Mouse (Mus musculus): Measurements from ENCODE around the gene Gm20715.
"Not testable (repeated sequence)": the region's sequence is repeated elsewhere in the genome, so short reads cannot be mapped to it uniquely, and the experiment has no call there.

Gene Gm20715

DNA sequence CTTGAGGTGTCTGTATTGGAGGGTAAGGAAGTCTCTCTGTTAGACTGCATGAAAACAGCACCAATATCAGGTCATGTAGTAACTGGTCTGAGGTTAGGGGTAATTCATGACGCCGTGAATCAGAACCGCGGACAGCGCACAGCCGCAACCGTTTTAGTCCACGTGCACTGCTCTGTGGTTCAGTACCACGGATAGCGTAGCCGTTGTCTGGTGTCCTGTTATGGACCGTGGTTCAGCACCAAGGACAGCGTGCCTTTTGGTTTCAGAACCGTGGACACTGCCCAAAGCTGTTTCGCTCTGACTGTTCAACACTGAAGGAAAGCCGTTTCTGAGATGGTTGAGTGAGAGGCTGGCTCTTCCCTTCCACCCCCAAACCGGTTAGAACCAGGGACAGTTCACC, at the start of gene Gm20715:
Gene Gm20715, plus strand, starts transcription at position 235 of the 400 bp plus-strand sequence.
- peak; percentile 88 to 96 for DNase-seq

DNA sequence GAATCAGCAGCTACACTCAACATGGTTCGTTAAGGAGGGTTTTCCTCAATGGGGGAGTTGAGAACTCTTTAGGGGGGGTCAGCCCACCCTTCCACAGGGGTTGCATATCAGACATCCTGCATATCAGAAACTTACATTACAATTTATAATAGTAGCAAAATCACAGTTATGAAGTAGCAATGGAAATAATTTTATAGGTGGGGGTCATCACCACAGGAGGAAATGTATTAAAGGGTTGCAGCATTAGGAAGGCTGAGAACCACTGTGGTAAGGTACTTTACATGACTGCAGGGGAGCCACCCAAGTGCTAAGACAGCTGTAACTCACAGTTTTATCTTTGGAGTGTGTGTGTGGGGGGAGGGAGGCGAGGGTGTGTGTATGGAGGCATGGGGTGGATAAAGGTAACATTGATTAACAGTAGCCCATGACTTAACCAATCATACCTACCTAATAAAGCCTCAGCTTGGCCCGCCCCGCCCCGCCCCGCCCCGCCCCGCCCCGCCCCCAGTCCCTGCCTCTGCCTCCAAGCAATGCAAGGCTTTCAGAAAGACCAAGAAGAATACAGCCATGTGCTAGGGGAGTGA, 49.5 kb upstream of the Gm20715 start:
- no peak for DNase-seq

DNA sequence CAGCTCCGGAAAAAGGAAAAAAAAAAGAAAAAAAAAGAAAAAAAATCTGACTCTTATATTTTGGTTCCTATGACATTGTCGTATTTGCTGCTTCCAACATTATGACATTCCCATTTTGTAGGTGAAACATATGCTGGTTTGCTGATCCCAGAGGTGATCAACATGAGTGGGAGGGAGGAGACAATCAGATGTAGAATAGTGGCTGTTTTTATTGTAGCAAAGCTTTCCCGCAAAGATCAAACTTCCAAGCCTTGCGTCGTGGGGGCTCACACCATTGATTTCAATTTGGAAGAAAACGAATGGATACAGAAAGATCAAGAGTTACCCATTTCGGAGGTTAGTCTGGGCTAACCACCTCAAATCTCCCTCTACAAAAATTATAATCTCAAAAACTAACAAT, 48.3 kb upstream of the Gm20715 start:
- DNase-seq = no peak

DNA sequence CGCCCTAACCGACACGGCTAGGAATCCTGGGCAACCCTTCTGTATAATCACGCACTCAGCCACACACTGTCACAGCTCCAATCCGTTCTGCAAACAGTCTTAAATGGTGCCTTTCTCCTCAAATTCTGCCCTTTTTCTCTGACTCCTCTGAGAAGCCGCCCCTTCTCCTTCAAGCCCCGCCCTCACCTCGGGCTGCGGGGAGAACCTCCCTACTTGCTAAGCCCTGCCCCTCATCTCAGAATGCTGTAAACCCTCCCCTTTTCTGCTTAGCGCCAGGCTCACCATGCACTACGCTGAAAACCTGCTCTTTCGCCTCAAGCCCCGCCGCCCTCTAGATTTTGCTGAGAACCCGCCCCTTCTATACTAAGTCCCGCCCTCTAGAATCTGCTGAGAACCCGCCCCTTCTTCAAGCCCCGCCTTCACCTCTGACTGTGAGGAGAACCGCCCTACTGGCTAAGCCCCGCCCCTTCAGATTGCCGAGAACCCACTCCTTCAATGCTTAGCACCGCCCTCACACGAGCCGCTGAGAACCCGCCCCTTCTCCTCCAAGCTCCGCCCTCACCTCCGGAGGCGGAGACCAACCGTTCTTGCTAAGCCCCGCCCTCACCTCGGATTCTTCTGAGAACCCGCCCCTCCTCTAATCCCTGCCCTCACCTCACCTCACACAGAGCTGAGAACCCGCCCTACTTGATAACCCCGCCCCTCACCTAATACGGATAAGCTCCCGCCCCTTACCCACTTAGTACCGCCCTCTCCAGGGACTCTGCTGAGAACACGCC, 47.6 kb upstream of the Gm20715 start:
- peak; percentile 99 for DNase-seq

DNA sequence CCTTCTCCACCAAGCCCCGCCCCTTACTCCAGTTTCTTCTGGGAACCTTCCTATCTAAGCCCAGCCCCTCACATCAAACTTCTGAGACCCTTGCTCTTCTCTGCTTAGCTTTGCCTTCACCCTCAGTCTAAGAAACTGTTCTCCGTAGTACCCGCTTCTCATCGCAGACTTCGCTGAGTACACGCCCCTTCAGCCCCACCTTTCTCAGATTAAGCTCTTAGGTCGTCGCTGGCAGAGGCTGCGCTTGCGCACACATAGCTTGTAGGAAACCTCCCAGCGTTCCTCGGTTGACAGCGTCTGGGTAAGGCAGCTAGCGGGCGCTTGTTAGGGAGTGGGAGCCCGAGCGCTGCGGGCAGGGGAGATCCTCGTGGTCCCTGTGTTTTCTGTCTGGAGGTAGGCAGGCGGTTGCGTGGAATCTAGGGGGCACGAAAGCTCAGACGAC, 47.0 kb upstream of the Gm20715 start, which contains the start of gene Zfp78:
Gene Zfp78, plus strand, starts transcription at position 234 of the 442 bp plus-strand sequence.
- no peak for DNase-seq

DNA sequence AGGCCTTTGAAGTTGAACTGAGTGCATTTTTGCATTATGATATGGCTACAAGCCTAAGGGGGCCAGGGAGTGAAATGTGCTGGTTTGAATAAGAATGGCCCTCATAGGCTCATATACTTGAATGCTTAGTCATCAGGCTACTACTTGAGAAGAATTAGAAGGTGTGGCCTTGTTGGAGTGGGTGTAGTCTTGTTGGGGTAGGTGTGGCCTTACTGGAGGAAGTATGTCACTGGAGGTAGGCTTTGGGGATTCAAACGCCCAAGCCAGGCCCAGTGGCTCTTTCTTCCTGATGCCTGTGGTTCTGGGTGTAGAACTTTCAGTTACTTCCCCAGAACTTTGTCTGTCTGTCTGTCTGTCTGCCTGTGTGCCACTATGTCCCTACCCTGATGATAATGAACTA, 45.3 kb upstream of the Gm20715 start:
- no peak for DNase-seq

DNA sequence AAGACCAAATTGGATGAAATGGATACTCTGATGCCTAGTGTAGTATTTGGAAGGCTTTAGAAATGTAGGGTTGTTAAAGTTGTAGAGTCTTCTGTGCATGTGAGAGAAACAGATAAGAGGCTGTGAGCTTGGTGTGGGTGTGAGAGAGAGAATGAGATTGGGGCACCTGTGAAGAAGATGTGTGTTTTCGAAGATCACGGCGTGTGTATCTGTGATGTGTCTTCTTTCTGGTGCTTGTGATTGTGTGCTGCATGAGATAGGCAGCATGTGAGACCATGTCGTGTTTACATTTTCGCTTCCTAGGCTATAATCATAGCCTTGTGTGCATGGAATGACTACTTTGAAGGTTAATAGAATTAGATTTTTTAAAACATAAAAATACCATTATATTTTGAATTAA, 42.9 kb upstream of the Gm20715 start:
- DNase-seq = no peak

DNA sequence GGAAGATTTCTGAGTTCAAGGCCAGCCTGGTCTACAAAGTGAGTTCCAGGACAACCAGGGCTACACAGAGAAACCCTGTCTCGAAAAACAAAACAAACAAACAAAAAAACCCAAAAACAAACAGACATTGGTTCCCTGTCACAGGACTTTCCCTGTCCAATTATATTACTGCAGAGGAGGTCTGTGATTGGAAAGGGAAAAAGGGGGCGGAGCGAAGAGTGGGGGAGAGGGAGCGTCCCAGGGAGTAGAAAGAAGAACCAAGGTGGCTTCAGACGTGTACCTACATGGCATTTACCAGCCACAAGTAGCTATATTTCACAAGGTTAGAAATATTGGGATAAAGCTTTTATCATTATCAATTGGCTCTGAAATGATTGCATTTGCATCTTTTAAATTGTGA, 41.9 kb upstream of the Gm20715 start:
- DNase-seq = not testable (repeated sequence)

DNA sequence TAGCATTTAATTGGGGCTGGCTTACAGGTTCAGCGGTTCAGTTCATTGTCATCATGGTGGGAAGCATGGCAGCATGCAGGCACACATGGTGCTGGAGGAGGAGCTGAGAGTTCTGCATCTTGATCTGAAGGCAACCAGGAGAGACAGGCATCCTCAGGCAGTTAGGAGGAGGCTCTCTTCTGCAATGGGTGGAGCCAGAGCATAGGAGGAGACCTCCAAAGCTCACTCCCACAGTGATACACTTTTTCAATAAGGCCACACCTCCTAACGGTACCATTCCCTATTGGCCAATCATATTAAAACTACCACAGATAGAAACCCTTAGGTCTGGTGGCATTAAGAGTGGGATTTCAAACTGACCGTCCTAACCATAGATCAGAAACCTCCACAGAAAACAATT, 40.6 kb upstream of the Gm20715 start:
- no peak for DNase-seq

DNA sequence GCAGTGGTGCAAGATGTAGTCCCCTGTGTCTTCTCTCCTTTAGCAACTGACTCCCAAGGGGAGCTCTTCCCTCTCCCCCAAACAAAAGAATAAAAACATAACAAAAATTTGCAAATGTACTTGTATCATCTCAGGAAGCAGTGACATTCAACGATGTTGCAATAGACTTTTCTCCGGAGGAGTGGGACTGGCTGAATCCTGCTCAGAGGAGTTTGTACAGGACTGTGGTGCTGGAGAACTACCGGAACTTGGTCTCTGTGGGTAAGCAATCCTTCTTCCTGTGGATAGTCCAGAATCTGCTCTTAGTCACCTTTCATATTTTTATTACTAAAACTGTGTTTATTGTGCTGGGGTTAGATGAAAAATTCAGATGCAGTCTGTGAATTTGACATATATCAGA, 37.1 kb upstream of the Gm20715 start:
- DNase-seq = no peak

DNA sequence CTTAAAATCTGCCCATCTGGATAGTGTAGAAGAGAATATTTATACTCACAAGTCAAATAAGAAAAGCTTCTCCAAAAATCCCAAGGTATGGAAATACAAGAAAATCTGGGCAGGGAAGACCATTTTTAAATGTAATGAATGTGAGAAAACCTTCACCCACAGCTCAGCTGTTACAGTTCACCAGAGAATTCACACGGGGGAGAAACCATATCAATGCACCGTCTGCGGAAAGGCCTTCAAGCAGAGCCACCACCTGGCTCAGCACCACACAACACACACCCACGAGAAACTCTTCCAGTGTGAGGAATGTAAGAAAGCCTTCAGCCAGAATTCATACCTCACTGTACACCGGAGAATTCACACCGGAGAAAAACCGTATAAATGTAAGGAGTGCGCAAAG, 31.6 kb upstream of the Gm20715 start:
- no peak for DNase-seq

DNA sequence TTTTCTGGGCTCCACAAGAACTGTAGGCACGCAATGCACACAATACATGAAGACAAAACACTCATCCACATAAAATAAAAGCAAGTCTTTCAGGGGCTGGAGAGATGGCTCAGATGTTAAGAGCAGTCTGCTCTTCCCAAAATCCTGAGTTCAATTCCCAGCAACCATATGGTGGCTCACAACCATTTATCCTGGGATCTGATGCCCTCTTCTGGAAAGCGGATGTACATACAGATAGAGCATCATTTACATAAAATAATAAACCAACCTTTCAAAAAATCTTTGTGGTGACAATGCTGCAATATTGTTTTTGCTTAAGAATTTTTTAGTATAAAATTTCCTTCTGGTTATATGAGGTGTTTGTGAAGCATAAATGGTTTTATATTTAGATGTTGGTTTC, 28.6 kb upstream of the Gm20715 start:
- no peak for DNase-seq

DNA sequence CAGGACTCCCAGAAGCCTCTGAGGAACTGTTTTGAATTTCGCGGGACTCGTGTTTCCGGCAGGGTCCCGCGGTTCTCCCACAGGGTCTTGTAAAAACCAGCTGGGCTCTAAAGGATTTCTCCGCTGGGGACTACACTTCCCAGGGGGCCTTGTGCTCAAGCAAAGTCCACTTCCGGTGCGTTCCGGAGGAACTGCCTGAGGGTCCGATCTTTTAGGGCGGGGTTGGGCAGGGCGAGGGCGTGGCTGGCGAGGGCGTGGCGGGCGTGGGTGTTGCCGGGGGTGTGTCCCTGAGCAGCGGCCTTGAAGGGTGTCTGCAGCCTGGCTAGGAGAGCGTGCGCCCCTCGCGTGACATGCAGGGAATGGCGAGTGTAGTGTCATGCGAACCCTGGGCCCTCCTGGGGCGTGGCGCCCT, 27.0 kb upstream of the Gm20715 start, which contains the start of gene Zfp28:
Gene Zfp28, plus strand, starts transcription at position 252 of the 412 bp plus-strand sequence.
- DNase-seq = peak; percentile 94 to 95

DNA sequence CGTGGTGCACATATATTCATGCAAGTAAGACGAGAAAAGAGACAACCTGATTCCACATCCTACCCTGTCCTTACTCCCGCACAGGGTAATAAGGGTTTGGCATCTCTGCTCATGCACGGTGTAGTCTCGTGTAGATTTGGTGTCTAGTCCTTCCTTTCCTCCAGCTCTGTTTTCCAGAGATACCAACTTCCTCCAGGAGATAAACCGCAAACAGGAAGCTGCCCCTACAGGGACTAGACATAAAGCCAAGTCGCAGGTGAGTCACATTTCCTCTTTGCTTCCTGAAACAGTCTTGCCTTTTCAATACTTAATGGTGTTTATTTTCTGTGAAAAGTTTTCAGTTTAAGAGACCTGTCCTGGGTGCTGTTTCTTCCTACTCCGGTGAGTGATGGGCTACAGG, 26.1 kb upstream of the Gm20715 start:
- DNase-seq = no peak

DNA sequence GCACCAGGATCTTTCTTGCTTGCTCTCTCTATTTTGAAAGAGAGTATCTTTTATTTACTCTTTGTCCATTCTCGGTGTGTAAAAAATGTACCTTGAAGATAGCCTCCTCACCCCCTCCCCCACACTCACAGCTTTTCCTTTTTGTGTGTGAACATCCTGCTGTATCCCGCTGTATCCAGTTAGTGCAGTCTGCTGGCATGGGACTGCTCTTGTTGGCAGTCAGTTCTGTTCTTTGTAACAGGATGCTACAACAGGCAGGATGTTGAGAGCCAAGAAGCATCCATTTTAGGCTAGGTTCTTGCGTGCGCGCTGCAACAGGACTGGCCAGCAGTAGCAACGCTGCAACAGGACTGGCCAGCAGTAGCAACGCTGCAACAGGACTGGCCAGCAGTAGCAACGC, 23.1 kb upstream of the Gm20715 start:
- DNase-seq = no peak

DNA sequence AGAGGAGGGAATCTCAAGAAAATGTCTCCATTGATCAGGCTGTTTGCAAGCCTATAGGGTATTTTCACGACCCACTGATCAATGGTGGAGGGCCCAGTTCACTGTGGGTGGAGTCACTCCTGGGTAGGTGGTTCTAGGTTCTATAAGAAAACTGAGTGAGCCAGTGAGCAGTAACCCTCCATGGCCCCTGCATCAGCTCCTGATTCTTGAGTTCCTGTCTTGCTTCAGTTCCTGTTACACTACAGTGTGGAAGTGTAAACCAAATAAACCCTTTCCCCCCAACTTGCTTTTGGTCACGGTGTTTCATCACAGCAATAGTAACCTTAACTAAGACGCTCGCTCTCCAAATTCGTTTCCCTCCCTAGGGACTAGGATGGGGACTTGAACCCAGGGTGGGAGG, 21.1 kb upstream of the Gm20715 start:
- no peak for DNase-seq

DNA sequence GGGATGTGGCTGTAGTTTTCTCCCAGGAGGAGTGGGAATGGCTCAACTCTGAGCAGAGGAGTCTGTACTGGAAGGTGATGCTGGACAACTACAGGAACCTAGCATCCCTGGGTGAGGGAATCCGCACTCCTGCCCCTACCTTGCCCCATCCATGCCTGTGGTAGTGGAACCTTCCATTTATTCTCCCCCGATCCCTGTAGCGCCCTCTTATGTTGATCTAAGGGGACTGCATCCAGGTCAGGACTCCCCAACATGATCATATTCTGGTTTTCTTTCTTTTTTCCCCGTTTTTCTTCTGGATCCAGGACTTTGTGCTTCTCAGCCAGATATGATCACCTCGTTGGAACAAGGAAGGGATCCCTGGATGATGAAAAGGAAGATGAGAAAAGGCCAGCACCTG, 20.6 kb upstream of the Gm20715 start:
- DNase-seq = no peak

DNA sequence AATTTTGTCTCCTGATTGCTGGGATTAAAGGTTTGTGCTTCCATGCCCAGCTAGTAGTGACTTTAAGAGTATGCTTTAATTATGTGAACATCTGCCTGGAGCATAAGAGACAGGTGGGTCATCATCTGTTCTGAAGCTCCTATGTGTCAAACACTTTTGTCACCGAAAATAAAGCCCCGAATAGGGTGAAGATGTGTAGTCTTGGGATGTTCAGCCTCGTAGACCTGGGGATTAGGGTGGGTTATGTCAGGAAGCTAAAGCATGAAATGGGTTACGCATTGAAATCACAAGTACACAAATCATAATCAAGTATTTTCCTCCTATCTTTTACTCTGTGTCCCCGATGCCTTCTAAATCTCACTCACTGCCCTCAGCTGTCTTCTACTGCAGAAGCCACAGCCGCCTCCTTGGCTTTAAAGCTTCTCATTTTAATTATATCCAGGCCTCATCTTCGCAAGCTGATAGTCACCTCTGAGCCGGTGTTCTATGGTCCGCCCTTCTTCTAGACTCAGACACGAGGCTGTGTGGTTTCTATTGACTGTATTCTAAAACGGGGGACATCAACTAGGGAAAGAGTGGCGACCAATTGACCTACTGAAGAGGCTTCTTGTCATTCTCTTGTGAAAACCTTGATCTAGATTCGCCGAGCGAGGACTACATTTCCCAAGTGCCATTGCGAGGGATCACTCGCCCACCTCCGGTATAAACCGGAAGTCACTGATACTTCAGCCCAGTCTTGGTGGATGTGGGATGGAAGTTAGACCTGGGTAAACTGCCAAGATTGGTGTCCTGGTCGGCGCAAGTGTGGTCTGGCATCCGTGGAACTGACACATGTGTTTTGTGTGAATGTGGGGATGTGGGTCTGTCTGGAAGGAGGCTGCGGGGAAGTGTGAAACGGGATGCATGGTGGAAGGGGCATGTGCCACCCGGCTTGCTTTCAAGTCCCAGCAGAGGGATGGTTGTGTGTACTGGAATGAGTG, 11.8 kb upstream of the Gm20715 start, which contains the start of gene Smim17:
Gene Smim17, plus strand, starts transcription at position 720 of the 980 bp plus-strand sequence.
- peak in 1 of 2 experiments; percentile 37 for DNase-seq

DNA sequence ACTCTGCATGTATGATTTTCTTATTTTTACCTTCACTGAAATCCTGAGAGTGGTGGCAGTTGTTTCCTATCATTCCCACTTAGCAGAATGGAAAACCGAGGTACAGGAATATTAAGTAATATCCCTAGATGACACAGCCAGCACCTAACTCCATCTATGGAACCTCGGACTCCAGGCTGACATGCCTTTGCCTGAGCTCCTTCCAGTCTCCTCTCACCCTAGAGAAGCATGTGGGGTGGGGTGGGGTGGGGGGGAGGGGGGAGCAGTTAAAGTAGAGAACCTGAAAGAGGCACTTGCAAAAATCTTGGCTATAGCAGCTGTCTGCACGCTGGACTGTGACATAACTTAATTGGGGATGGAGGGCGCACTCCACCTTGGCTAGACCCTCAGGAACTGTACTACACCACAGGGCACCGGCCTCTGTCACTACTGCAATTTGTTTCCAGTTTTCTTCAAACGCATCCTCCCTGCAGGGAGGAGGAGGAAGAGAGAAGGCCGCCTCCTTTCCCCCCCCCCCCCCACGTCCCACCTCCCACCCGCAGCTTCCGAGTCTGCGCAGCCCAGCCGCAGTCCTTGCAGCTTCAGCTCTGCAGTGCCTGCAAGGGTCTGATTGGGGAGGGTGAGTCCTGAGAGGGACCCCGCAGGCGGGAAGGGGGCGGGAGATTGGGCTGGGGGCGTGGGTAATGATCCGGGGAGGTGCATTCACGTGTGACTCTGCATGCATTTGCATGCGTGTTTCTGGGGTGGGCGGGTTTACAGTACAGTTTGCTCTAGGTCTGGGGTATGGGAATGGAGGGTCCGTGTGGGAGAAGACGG, 4.8 kb downstream of the Gm20715 start:
- no peak for DNase-seq

DNA sequence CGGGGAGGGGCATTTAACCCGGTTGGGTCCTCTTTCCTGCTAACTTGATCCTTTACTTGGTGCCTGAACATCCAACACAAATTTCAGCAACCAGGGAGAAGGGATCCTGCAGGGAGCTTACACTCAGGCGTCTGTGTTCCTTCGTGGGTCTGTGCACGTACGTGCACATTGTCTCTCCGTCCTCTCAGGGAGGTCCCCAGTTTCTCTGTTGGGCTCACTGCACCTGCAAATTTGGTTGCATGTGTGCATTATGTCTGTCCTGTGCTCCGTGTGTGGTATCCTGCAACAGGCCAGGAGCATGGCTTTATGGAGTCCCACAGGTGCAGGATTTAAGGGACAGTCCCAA, 5.3 kb downstream of the Gm20715 start:
- no peak for DNase-seq

DNA sequence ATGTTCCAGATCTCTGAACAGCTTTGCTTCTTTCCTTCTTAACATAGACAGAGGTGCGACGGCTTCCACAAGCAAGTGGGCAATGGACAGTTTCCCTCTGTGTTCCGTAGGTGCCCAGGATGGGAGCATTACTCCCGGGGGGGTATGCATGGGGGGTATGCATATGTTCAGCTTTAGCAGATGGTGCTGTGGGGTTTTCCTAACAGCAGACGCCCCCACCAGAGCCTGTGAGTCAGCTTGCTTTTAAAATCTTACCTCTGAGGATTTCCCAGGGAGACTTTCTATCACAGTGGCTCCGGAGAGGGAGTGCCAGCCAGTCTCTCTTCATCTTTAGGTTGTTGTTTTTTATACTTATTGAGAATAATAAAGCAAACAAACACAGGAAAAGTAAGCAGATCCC, 9.8 kb downstream of the Gm20715 start:
- no peak for DNase-seq

DNA sequence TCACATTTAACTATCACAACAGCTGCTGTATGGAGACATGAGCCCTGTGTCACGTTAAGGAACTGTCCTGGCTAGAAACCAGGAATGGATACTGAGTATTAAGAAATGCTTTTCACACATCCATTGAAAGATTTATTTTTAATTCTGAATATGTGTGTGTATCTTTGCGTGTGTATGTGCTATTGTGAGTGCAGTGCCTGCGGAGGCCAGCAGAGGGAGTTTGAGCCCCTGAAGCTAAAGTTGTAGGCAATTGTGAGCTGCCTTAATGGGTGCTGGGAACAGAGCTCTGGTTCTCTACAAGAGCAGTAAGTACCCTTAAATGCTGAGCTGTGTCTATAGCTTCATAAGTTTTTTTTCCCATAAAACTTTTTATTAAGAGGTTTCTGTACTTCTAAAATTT, 19.3 kb downstream of the Gm20715 start:
- no peak for DNase-seq

All from kidney, adult 8-10 months (tissue).